Mouse (Mus musculus) MEL (cell line): ENCODE results near the gene Rgs12.

Source experiments
- CTCF ChIP-seq, 3 experiments: IDR thresholded peaks in 2 of 3; conservative IDR thresholded peaks in 1 of 3; 2 replicates each; pipeline ENCODE4 v1.5.1; 2011 to 2012; ENCODE audit warnings: low read length in 3 of 3, low read depth in 2 of 3, mild to moderate bottlenecking in 2 of 3, improper control_type of control experiment in 1 of 3, inconsistent platforms in 1 of 3, mixed read lengths in 1 of 3, moderate library complexity in 1 of 3; ENCODE audit not compliant: control insufficient read depth in 1 of 3, insufficient read depth in 1 of 3, poor library complexity in 1 of 3, severe bottlenecking in 1 of 3
- EP300 ChIP-seq, 2 experiments: IDR thresholded peaks; 2 replicates each; pipeline ENCODE4 v1.6.1; 2011; ENCODE audit warnings: improper control_type of control experiment in 2 of 2, low read length in 2 of 2, low read depth in 1 of 2, mild to moderate bottlenecking in 1 of 2
- HCFC1 ChIP-seq: IDR thresholded peaks from 2 replicates; pipeline ENCODE4 v1.6.1; 2012; ENCODE audit warnings: low read depth, mild to moderate bottlenecking, inconsistent platforms, low read length, improper control_type of control experiment, moderate library complexity
- MAFK ChIP-seq: IDR thresholded peaks from 2 replicates; pipeline ENCODE4 v1.6.1; 2011; ENCODE audit warnings: low read depth, mild to moderate bottlenecking, low read length, improper control_type of control experiment, borderline replicate concordance
- RCOR1 ChIP-seq: IDR thresholded peaks from 2 replicates; pipeline ENCODE4 v1.6.1; 2012; ENCODE audit warnings: low read depth, mild to moderate bottlenecking, inconsistent platforms, low read length, improper control_type of control experiment

- no peak for TF ChIP-seq EP300 (IDR thresholded peaks at IDR 0.05; ENCODE audit: low read depth in 1 of 2, low read length in 2 of 2)
- TF ChIP-seq MAFK, result no peak
- no peak for TF ChIP-seq HCFC1
- TF ChIP-seq RCOR1, result no peak
- no peak for TF ChIP-seq CTCF (IDR thresholded peaks at IDR 0.05 in 2 of 3, conservative IDR thresholded peaks at IDR 0.05 in 1 of 3; ENCODE audit: control insufficient read depth in 1 of 3, insufficient read depth in 1 of 3, low read depth in 2 of 3, low read length in 3 of 3, poor library complexity in 1 of 3, severe bottlenecking in 1 of 3)
Measured at GRCm38 (mm10) chr5:34973560-34974317, 24.5 kb downstream of the Rgs12 start.
